Mouse (Mus musculus) limb, embryonic 14.5 days (tissue): ENCODE measurements around the gene Ott. TPM values are rescaled to one million over a fixed set of nuclear protein-coding genes. Genes with fewer than 3 reads are reported as not detected.
"Not testable (repeated sequence)": the region's sequence is repeated elsewhere in the genome, so short reads cannot be mapped to it uniquely, and the experiment has no call there.

Experiments used
- ATAC-seq: fragments of 200-750 bp; cut with Nextera tagmentation; 2 replicates; pipeline ENCODE4 v1.8.0; 2017; ENCODE audit warnings: low read depth, moderate number of reproducible peaks, moderate TSS enrichment; ENCODE audit not compliant: low FRiP score
- DNase-seq: peaks from one replicate; pipeline ENCODE4 v3.0.0-alpha.2; 2015; ENCODE audit warnings: low spot score
- H3K27ac ChIP-seq: fragments of 300-500 bp; sonication (generic); replicated peaks from 2 replicates; pipeline ENCODE4 v1.5.1; 2014; ENCODE audit warnings: low read depth, mild to moderate bottlenecking, low read length, moderate library complexity, mixed read lengths
- H3K27me3 ChIP-seq: fragments of 300-500 bp; sonication (generic); 2 replicates; pipeline ENCODE4 v1.6.1; 2014; ENCODE audit warnings: low read length, mixed read lengths; ENCODE audit not compliant: control insufficient read depth, insufficient read depth
- H3K36me3 ChIP-seq: fragments of 300-500 bp; sonication (generic); 2 replicates; pipeline ENCODE4 v1.6.1; 2014; ENCODE audit warnings: mild to moderate bottlenecking, low read length, moderate library complexity, mixed read lengths; ENCODE audit not compliant: control insufficient read depth, insufficient read depth
- H3K4me1 ChIP-seq: fragments of 300-500 bp; sonication (generic); 2 replicates; pipeline ENCODE4 v1.6.1; 2014; ENCODE audit warnings: antibody characterized with exemption, low read length, mixed read lengths; ENCODE audit not compliant: control insufficient read depth, insufficient read depth
- H3K4me2 ChIP-seq: fragments of 300-500 bp; sonication (generic); replicated peaks from 2 replicates; pipeline ENCODE4 v1.6.1; 2014; ENCODE audit warnings: low read depth, mild to moderate bottlenecking, low read length, moderate library complexity; ENCODE audit not compliant: severe bottlenecking
- H3K4me3 ChIP-seq: fragments of 300-500 bp; sonication (generic); replicated peaks from 2 replicates; pipeline ENCODE4 v1.5.1; 2014; ENCODE audit warnings: low read length
- H3K9ac ChIP-seq: fragments of 300-500 bp; sonication (generic); 2 replicates; pipeline ENCODE4 v1.6.1; 2014; ENCODE audit warnings: mild to moderate bottlenecking, low read depth, low read length, moderate library complexity; ENCODE audit not compliant: severe bottlenecking
- H3K9me3 ChIP-seq: fragments of 300-500 bp; sonication (generic); 2 replicates; pipeline ENCODE4 v1.6.1; 2016; ENCODE audit warnings: low read length; ENCODE audit not compliant: control insufficient read depth
- WGBS: fragments of 180-500 bp; shearing (Covaris S2); extraction: QIAGEN DNeasy Blood & Tissue Kit; methylation state at CpG from one replicate; pipeline ENCODE4 v1.1.7; 2014; 5-methylcytosine and 5-hydroxymethylcytosine counted together
- polyA plus RNA-seq, 2 experiments: library from polyadenylated mRNA; depleted of rRNA in 1 of 2; stranded (reverse) in 1 of 2; unstranded in 1 of 2; fragments of >200 nt; fragmentation: Nextera tagmentation in 1 of 2; extraction: Ambion mirVana in 1 of 2; gene quantifications; 2 replicates each; pipeline versions ENCODE4 v1.2.1 to v1.2.3; 2012 to 2014

Ott gene
- polyA plus RNA-seq (2012; rRNA removed) = not detected in 2 replicates
- not detected in 2 replicates for polyA plus RNA-seq (2014; fragmentation: Nextera tagmentation; extraction: Ambion mirVana)

DNA sequence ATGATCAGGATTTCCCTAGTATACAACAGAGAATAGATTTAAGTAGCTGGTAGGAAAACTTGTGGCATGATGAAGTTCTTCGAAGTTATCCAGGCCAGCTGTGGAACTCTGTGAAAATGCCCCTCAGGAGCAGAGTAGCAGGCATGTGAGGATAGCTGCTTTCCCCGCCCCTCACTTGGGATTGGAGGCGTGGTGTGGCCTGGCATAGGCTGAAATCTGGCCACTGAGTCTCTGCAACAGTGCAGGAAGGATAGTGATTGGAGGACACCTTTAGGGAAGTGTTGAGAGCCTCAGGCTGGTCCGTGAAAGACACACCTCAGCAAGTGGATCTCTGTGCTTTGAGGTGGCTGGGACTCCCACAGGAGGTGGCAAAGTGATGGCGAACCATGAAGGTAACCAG is at the start of gene Ott:
TSS of gene Ott (plus strand) at position 301 of the 400 bp plus-strand sequence.
- not testable (repeated sequence) for H3K36me3 ChIP-seq, ATAC-seq, H3K4me1 ChIP-seq, H3K9me3 ChIP-seq, H3K27ac ChIP-seq, DNase-seq, H3K9ac ChIP-seq, H3K27me3 ChIP-seq, H3K4me2 ChIP-seq, H3K4me3 ChIP-seq
- no CpG with 5 or more reads among the region's 5 CpGs for WGBS

Other genes with a start within 250 kb of the Ott start
- not detected in 2 replicates for gene Luzp4, start 216.6 kb upstream of the Ott start, polyA plus RNA-seq (2012; rRNA removed)
- gene Luzp4, start 216.6 kb upstream of the Ott start, polyA plus RNA-seq (2014; fragmentation: Nextera tagmentation; extraction: Ambion mirVana) = not detected in 2 replicates
- gene Gm15093, start 198.1 kb downstream of the Ott start, polyA plus RNA-seq (2012; rRNA removed) = not detected in 2 replicates
- gene Gm15093, start 198.1 kb downstream of the Ott start, polyA plus RNA-seq (2014; fragmentation: Nextera tagmentation; extraction: Ambion mirVana) = not detected in 2 replicates